Mouse (Mus musculus): Measurements from ENCODE around the gene Klhdc4.

Gene Klhdc4

GRCm38 (mm10) chr8:121750512-121750911, 78.9 kb downstream of the Klhdc4 start:
- DNase-seq (ENCODE audit: inconsistent ontology term), result no peak

GRCm38 (mm10) chr8:121749501-121749900, 79.9 kb downstream of the Klhdc4 start:
- DNase-seq (ENCODE audit: inconsistent ontology term), result no peak
